Mouse (Mus musculus) megakaryocyte, embryonic 14.5 days (primary cell): ENCODE results near the gene Grid2ip. TPM values are rescaled to one million over a fixed set of nuclear protein-coding genes. Genes with fewer than 3 reads are reported as not detected.

ENCODE experiments used
- H3K27me3 ChIP-seq: replicated peaks from 2 replicates; pipeline ENCODE3; 2012; ENCODE audit warnings: inconsistent platforms
- H3K36me3 ChIP-seq: replicated peaks from 2 replicates; pipeline ENCODE3; 2012; ENCODE audit warnings: low read length, inconsistent platforms, mixed read lengths
- H3K4me1 ChIP-seq: 2 replicates; pipeline ENCODE4 v1.6.1; 2012; ENCODE audit warnings: inconsistent platforms
- H3K4me3 ChIP-seq: replicated peaks from 2 replicates; pipeline ENCODE3; 2012; ENCODE audit warnings: moderate library complexity, mild to moderate bottlenecking, inconsistent platforms
- H3K9me3 ChIP-seq: 2 replicates; pipeline ENCODE4 v1.6.1; 2012; ENCODE audit warnings: inconsistent platforms
- FLI1 ChIP-seq: IDR thresholded peaks from 2 replicates; pipeline ENCODE4 v1.6.1; 2012; ENCODE audit warnings: low read length, inconsistent platforms, mixed read lengths
- GATA1 ChIP-seq: IDR thresholded peaks from 3 replicates; pipeline ENCODE4 v1.6.1; 2012; ENCODE audit warnings: mixed read lengths, low read length, inconsistent platforms, borderline replicate concordance
- polyA plus RNA-seq: library from polyadenylated mRNA; stranded (reverse); fragments of >175 nt; gene quantifications from 2 replicates; pipeline ENCODE4 v1.2.3, GENCODE M21; 2012; ENCODE audit warnings: low replicate concordance; ENCODE audit not compliant: insufficient read depth

The Grid2ip gene
- polyA plus RNA-seq, result not detected in 2 replicates

- peaks cover 34% of the 10 kb centered on the region for H3K9me3 ChIP-seq
- H3K27me3 ChIP-seq, result peaks cover 81% of the 10 kb centered on the region
- peak within 1 kb of the TSS; percentile 64 for H3K4me3 ChIP-seq
- no peaks in the 10 kb centered on the region for H3K36me3 ChIP-seq
- peaks cover 20% of the 10 kb centered on the region for H3K4me1 ChIP-seq
- TF ChIP-seq FLI1, result no peak
- TF ChIP-seq GATA1, result no peak
Observed at GRCm38 (mm10) chr5:143356686-143357388, at the start of gene Grid2ip. Grid2ip (plus strand) TSS chr5:143357338.

- TF ChIP-seq FLI1 (no peak), GATA1 (no peak)
- Histone ChIP-seq H3K9me3 (no peaks in the 10 kb centered on the region), H3K4me3 (no peak overlapping the region), H3K36me3 (peaks cover 96% of the 10 kb centered on the region), H3K4me1 (peaks cover 74% of the 10 kb centered on the region), H3K27me3 (no peaks in the 10 kb centered on the region)
Observed at GRCm38 (mm10) chr5:143308825-143309224, 48.3 kb upstream of the Grid2ip start.

GRCm38 (mm10) chr5:143309916-143310315 lies 47.2 kb upstream of the Grid2ip start:
- no peak for TF ChIP-seq GATA1
- no peak for TF ChIP-seq FLI1
- Histone ChIP-seq H3K4me3 (no peak overlapping the region), H3K9me3 (no peaks in the 10 kb centered on the region), H3K27me3 (no peaks in the 10 kb centered on the region), H3K36me3 (peaks cover 86% of the 10 kb centered on the region), H3K4me1 (peaks cover 72% of the 10 kb centered on the region)

- no peaks in the 10 kb centered on the region for H3K9me3 ChIP-seq
- peaks cover 78% of the 10 kb centered on the region for H3K36me3 ChIP-seq
Observed at GRCm38 (mm10) chr5:143311886-143312285, 45.3 kb upstream of the Grid2ip start.

GRCm38 (mm10) chr5:143314183-143314729 lies 42.9 kb upstream of the Grid2ip start:
- Histone ChIP-seq H3K27me3 (no peaks in the 10 kb centered on the region), H3K9me3 (no peaks in the 10 kb centered on the region), H3K4me1 (peaks cover 62% of the 10 kb centered on the region), H3K4me3 (peak overlapping the region; percentile 99), H3K36me3 (peaks cover 78% of the 10 kb centered on the region)
- TF ChIP-seq FLI1, result no peak
- no peak for TF ChIP-seq GATA1

More at GRCm38 (mm10) chr5:143311886-143312285, 45.3 kb upstream of the Grid2ip start:
- Histone ChIP-seq H3K4me3 (no peak overlapping the region), H3K27me3 (no peaks in the 10 kb centered on the region), H3K4me1 (peaks cover 75% of the 10 kb centered on the region)
- TF ChIP-seq GATA1, result no peak
- no peak for TF ChIP-seq FLI1

- Histone ChIP-seq H3K4me3 (peak within 1 kb of the TSS; percentile 99), H3K27me3 (no peaks in the 10 kb centered on the region), H3K36me3 (peaks cover 78% of the 10 kb centered on the region), H3K9me3 (no peaks in the 10 kb centered on the region), H3K4me1 (peaks cover 56% of the 10 kb centered on the region)
- TF ChIP-seq FLI1, result no peak
- no peak for TF ChIP-seq GATA1
Observed at GRCm38 (mm10) chr5:143314730-143315513, 42.2 kb upstream of the Grid2ip start, which contains the start of gene E130309D02Rik. E130309D02Rik (minus strand) TSS chr5:143315360.

GRCm38 (mm10) chr5:143315514-143315888 lies 41.6 kb upstream of the Grid2ip start:
- TF ChIP-seq FLI1 (no peak), GATA1 (no peak)
- Histone ChIP-seq H3K9me3 (no peaks in the 10 kb centered on the region), H3K36me3 (peaks cover 78% of the 10 kb centered on the region), H3K4me1 (peaks cover 50% of the 10 kb centered on the region), H3K4me3 (peak overlapping the region; percentile 99), H3K27me3 (no peaks in the 10 kb centered on the region)

- Histone ChIP-seq H3K4me1 (peaks cover 42% of the 10 kb centered on the region), H3K4me3 (no peak overlapping the region), H3K9me3 (no peaks in the 10 kb centered on the region), H3K27me3 (no peaks in the 10 kb centered on the region), H3K36me3 (peaks cover 78% of the 10 kb centered on the region)
- TF ChIP-seq GATA1 (no peak), FLI1 (no peak)
Observed at GRCm38 (mm10) chr5:143316605-143317287, 40.4 kb upstream of the Grid2ip start.

GRCm38 (mm10) chr5:143317288-143317610 lies 39.9 kb upstream of the Grid2ip start:
- H3K4me3 ChIP-seq, result no peak overlapping the region
- no peaks in the 10 kb centered on the region for H3K9me3 ChIP-seq
- no peaks in the 10 kb centered on the region for H3K27me3 ChIP-seq
- peaks cover 38% of the 10 kb centered on the region for H3K4me1 ChIP-seq
- TF ChIP-seq FLI1 (no peak), GATA1 (no peak)
- peaks cover 78% of the 10 kb centered on the region for H3K36me3 ChIP-seq
